Mouse (Mus musculus): ENCODE measurements around the gene Was.
"Not testable (repeated sequence)": the region's sequence is repeated elsewhere in the genome, so short reads cannot be mapped to it uniquely, and the experiment has no call there.

Gene Was

DNA sequence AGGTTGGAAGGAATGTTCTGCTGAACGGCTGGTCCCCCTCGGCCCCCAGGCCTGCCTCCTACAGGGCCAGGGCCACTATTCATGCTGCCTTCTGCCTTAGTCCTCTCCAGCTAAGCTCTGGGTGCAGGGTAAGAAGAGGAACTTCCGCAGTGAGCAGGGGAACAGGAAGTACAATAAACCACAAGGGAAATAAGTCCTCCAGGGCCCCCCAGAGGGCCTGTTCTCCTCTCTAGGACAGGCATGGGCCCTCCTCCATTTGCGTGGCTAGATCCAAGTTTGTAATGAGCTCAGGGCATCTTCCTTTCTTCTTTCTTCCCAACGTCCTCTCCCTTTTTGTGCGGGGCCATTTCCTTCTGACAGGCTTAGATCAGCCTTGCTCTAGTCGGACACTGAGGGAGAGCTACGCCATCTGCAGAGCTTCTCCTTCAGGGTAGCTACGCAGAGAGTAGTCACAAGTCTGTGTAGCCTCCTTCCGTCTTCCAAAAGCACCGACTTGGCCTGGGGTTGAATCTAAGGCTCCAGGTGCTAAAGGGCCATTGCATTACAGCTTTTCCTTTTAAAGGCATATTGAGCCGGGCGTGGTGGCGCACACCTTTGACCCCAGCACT is at the start of gene Was:
Was (minus strand) TSS at position 153 of the 608 bp plus-strand sequence.
- no peak for DNase-seq (ENCODE audit: low spot score in 2 of 2)

DNA sequence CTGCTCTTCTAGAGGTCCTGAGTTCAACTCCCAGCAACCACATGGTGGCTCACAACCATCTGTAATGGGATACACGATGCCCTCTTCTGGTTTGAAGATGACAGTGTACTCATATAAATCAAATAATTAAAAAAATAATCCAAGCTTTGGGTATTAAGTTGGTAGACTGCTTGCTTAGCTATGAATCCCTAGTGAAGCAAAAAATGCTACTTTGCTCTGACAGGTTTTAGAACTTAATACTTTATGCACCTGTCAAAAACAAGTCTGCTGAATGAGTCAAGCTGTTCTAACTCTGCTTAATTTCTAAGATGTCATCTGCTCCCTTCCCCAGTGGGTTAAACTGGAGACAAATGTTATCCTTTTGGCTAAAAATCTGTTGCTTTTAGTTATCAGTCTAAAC is 49.2 kb upstream of the Was start:
- DNase-seq (ENCODE audit: low spot score in 2 of 2), result no peak

DNA sequence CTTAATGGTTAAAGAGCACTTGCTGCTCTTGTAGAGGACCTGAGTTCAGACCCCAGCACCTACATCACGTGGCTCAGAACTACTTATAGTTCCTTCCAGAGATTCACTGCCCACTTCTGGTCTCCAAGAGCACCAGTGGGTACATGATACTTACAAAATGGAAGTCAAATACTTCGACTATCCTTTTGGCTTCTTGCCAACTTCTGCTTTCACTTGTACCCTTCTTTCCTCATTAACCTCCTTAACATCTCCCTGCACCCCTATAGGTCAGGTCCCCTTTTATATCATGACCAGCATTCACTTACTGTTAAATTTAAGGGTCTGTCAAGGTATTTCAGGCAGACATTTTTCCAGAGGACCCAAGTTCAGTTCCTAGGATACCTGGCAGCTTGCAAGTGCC is 45.6 kb upstream of the Was start:
- no peak for DNase-seq (ENCODE audit: low spot score in 2 of 2)

DNA sequence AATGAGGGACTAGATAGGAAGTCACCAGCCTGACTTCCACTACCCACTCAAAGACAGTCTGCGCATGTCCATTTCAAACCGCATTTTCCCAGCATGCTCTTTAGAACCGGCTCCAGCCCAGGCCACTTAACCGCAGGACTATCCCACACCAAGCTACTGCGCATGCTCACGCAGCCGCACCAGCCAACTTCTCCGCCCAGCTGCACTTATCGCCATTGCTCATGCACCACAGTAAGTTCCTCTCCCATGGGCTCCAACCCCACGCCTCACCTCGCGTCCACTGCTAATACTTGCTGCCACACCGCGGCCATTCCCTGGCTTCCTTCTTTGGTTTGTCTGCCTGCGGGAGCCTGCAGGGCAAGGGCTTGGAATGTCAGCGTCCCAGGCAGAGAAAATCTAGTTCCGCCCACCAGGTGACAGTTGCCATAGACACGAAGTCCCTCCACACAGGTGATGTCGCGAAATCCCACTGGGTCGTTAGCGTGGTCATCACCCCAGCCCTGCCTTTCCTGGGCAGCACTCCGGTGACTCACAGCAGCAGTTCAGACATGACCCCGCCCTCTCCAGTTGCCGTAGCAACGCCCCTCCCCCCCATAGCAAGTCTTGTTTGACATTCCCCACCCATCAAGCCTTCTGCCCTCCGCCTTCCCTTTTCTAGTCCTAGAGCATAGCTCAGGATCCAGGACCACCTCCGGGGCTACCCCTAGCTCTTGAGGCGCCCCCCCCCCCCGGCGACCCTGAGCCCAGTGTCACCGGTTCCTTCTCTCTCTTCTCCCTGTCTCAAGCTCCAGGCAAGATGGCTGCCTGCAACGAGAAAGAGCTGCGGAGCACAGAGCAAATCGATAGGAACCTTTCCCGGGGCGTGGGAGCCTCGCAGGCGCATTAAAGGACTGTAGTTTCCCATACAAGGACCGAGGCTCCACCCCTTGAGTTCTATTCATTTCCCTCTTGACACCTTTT is 42.0 kb upstream of the Was start, which contains the start of gene Wdr13:
Wdr13 (minus strand) TSS at position 876 of the 960 bp plus-strand sequence.
- peak; percentile 83 to 84 for DNase-seq (ENCODE audit: low spot score in 2 of 2)

DNA sequence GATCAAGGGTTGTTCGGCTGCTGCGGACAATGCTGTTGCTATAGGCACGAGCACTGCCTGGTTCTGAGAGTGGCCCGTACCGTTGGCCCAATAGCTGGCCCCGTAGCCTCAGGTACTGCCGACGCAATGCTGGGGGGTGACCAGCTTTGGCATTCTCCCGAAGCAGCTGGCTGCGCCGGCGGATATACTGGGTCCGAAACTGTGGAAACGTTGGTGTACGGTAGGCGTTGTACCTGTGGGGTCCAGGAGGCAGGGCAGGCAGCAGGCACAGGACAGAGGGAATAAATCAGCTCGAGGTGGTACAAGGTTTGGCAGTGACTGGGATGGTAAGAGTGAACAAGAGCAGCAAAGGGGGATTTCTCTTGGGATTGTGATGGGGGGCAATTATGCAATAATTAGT is 41.1 kb upstream of the Was start:
- DNase-seq (ENCODE audit: low spot score in 2 of 2), result no peak

DNA sequence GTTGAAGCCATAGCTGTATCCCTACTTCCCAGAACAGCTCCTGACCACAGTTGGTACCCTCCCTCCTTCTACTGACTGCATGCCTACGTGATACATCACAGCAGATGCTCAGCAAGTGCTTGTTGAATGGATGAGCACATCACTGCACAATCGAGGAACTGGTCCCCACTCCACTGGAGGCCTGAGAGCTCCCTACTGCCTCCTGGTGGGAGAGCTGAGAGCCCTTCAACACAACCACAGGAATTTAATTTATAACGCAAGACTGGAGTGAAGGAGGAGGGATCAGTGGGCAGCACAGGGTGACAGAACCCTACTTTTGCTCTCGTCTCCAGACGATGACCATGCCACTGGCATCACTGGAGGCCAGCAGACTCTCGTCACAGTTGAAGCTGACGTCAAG is 34.9 kb upstream of the Was start:
- no peak for DNase-seq (ENCODE audit: low spot score in 2 of 2)

DNA sequence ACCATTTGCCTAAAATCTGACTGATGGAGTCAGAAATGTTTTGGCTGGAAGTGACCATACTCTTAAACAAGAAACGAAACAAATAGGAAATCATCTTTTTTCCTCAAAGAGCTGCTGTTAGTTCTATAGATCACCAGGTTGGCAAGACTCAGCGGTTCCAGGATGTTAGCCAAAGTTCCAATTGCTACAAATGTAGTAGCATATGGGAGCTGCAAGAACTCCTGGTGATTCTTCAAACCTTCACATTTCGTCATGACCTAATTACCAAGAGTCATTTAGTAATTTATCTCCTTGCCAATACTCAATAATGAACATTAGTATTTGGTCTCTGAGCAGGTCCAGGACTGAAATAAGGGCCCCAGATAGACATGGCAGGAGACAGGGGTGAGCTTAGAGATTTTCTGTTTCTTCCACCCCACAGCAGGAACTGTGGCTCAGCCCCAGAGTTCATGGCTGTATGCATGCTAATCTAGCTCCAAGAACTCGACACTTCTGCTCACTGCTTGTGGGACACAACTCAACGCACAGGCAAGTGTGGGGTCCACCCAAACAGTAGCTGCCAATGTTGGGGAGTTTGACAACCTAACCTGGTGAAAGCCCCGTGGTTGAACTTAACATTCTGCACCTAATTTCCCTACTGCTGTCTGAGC is 33.6 kb upstream of the Was start:
- no peak for DNase-seq (ENCODE audit: low spot score in 2 of 2)

DNA sequence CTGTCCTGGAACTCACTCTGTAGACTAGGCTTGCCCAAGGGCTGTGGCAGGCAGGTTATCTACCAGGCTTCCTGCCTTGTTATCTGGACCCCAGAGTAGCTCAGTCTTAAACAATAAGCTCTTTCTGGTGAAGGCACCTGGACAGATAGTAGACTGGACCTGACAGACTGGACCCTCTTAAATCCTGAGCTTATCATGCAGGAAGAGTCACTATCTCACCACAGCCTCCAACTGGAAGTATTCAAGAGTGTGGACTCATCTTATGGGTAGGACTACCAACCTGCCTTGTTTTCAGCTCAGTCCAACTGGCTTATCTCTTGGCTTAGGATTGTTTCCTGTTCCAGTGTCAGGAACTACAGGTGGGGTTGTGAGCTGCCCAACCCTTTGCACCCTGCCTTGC is 27.0 kb upstream of the Was start:
- no peak for DNase-seq (ENCODE audit: low spot score in 2 of 2)

DNA sequence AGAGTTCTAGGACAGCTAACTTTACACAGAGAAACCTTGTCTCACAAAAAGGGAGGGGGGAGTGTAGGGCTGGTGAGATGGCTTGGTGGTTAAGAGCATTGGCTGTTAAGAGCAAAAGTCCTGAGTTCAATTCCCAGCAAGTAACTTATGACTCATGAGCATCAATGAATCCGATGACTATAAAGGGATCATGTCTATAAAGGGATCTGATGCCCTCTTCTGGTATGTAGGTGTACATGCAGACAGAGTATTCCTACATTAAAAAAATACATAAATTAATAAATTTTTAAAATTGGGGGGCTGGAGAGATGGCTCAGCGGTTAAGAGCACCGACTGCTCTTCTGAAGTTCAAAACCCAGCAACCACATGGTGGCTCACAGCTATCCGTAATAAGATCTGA is 25.0 kb upstream of the Was start:
- DNase-seq (ENCODE audit: low spot score in 2 of 2), result no peak

DNA sequence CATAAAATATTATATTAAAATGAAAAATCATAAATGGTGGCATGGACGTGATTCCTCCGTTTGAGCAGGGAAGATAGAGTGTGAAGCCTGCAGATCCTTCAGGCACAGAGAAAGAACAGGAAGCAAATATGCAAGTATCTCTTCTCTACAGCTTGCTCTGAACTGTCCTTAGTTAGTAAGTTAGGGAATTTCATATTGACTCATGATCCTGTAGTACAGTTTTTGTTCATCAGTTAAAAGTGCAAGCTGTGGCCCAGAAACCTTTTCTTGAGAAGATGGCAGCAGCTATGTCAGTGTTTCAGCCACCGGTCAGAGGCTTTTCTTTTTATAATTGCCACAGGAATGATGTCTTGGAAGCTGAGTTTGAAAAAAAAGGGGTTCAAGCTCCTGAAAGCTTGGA is 14.7 kb upstream of the Was start:
- no peak for DNase-seq (ENCODE audit: low spot score in 2 of 2)

DNA sequence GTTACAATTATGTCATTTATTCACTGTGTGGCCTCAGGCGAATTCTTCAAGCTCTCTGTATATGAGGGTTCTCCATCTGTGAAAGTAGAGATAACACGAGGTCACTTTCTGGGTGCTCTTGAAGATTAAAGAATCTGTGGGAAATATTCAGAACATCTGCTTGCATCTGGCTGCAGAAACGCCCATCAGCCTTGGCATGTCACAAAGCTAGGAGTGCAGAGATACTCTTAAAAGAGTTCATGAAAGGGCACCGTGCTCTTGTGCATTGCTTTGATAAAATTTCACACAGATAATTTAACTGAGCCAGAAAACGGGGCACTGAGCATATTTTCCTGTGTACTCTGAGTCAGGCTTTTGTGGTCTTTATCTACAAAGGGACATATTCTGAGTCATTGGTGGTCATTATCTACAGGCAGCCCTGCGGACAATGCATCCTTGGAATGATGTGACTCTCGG is 11.9 kb upstream of the Was start:
- DNase-seq (ENCODE audit: low spot score in 2 of 2), result no peak

DNA sequence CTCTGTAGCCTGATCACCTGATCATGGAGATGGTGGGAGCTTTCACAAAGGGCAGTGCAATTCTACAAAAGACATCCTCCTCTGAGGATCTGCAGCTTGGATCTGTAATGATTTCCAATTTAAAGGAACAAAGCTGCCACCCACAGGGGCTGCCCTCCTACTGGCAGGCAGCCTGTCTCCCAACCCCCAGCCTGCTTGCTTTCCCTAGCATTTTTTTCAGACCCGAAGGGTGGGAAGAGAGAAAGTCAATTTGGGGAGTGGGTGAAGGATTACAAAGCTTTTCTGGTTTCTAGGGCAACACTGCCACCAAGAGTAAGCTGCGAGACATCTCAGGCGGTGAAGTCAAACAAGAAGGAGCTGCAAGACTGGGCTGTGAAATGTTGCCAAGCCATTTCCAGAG is 10.7 kb upstream of the Was start:
- no peak for DNase-seq (ENCODE audit: low spot score in 2 of 2)

DNA sequence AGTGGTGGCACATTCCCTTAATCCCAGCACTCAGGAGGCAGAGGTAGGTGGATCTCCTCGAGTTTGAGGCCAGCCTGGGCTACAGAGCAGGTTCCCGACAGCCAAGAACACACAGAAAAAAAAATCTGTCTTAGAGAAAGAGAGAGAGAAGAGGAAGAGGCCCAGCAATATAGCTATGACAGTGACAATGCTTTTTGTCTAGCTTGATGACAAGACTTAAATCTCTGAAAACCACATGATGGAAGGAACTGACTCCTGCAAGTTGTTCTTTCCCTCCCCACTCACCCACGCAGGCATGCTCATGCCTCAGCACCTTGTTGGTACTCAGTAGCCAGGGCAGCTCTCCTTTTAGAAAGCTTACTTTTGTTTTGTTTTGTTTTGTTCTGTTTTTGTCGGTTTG is 9.1 kb upstream of the Was start:
- no peak for DNase-seq (ENCODE audit: low spot score in 2 of 2)

DNA sequence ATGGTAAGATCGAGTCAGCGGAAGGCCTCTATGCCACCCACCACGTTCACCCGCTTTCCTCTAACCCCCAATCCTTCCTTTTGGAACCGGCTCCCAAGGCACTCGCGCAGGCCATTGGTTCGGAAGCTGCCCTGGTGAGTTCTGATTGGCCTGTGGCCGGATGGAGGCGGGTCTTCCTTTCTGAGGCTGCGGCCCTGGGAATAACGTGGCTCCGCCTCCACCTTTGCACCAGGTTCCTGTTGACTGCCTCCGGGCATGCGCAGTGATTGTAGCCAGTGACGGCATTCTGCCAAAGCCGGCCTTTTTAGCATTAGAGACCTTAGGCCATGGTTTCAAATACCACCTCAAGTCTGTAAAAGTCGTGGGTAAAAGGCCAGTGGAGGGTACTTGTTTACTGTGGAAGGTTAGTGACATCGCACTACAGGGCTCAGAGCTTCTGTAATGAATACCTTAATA is 6.5 kb upstream of the Was start:
- peak; percentile 94 for DNase-seq (ENCODE audit: low spot score in 2 of 2)

DNA sequence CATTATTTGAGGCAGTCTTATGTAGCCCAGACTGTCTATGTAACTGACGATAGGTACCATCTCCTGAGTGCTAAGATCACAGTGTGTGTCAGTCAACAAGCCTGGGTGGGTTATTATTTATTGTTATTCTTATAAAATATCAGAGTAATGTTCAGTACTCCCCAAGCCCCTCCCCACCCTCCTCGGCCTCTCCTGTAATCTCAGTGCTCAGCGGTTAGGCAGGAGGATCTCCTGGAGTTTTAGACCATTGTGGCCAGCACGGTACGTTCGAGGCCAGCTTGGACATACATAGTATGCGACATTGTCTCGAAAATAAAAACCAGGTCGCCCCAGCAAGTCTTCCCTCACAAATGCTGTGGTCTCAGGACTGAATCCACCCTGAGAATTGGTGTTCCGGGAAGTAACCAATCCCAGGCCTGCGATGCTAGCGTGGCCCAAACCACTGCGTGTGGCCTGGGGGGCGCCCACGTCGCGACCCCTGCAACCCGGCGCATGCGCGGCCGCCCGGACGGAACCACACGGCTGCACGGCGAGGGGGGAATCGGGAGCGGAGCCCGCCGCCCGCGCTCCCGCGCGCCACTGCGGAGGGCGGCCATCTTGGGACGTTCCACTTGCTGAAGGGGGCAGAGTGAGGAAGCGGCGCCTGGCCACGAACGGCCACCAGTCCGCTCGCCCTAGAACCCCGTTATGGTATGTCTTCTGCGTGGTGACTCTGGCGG is 5.9 kb upstream of the Was start:
- peak; percentile 80 to 84 for DNase-seq (ENCODE audit: low spot score in 2 of 2)

DNA sequence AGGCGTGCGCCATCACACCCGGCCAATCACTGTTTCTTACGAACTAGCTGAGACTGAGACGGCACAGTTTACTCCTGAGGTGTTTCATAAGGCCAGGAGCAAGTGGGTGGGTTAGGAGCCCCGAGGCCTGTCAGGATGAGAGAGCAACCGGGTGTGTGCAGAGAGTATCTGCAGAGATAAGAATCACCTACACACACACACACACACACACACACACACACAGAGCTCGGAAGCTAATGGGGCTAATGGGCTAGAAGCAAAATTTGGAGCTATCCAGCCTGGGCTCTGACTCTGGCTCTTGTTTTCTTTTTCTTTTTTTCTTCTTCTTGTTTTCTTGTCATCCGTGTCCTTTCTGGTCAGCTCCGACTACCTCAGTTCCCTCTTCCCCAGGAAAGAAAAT is 5.2 kb upstream of the Was start:
- no peak for DNase-seq (ENCODE audit: low spot score in 2 of 2)

DNA sequence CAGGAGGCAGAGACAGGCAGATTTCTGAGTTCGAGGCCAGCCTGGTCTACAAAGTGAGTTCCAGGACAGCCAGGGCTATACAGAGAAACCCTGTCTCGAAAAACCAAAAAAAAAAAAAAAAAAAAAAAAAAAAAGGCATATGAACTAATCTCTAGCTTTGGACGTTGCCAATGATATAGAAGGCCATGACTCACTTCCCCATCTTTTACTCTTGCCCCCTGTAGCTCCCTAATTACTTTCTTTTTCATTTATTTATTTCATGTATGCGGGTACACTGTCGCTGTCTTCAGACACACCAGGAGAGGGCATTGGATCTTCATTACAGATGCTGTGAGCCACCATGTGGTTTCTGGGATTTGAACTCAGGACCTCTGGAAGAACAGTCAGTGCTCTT is 653 bp upstream of the Was start:
- not testable (repeated sequence) for DNase-seq (ENCODE audit: low spot score in 2 of 2)

DNA sequence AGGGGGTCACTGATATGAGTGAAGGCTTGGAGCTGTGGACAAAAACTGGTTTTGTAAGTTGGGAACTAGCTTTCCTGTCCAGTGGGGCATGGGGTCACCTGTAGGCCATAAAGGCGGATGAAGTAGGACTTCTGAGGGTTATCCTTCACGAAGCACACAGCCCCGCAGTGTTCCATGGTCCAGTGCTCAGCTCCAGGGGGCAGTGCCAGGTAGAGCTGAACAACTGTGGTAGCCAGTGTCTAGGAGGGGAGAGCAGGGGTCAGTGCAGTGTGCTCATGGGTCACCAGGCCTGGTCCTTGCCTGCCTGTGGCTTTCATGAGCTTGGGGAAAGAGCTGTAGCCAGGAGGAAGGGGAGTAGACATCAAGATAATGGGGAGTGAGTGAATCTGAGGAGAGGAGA is 552 bp downstream of the Was start:
- DNase-seq (ENCODE audit: low spot score in 2 of 2), result no peak

DNA sequence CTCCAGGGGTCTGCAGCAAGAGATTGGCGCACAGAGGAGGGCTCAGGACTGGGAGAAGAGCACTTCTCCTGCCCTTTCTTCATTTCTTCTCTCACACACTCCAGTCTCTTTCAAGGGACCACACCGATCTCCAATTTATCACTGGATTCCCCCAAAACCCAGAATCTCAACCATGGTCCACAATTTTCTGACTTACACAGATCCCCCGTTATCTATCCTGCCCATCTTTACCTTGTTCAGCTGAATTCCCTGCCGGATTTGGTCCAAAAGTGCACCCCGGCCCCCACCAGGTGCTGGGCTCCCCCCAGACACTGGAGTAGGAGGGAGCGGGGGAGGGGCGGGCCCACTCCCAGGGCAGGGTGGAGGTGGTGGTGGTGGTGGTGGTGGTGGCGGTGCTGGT is 4.7 kb downstream of the Was start:
- no peak for DNase-seq (ENCODE audit: low spot score in 2 of 2)

DNA sequence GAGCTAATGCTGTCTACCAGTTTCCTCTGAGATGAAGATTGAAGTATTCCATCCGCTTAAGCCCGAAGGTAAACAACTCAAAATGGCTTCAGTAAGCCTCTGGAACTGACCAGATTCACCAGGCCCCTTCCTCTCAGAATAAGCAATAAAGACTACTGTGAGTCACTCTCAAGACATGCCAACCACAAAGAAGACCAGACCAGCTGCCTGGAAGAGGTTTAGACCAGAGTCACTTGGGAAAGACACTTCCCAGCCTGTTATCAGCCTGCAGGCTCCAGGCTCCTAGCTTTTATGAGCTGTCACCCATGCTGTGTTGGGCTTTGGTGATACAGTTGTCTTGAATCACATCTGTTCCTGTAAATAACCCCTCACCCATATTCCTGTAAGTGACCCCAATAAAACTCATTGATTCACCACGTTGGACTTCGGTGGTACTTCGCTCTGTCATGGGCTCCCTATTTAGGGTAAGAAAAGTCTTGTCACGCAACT is 5.5 kb downstream of the Was start:
- no peak for DNase-seq (ENCODE audit: low spot score in 2 of 2)

DNA sequence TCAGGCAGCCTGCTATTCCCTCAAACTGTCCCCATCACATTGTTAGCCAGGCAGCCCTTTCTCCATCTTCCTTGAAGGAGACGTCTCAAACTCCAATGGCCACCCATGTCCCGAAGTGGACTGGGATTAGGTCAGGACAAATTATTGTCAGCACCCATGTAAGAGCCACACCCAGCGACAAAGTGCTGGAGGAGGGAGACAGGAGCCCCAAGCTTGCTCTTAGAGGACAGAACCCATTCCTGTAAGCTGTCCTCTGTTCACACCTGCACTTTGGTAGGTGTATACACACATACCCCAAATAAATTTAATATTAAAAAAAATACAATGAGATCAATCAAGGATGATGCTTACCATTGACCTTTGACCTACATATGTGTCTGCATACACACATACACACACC is 15.2 kb downstream of the Was start:
- DNase-seq (ENCODE audit: low spot score in 2 of 2), result no peak

All from urinary bladder, postnatal 4 days (tissue).